In genomic region chr9:106452821-106453220, GRCm38 (mm10) we compare ENCODE assay signal across 8 mouse cellular contexts. TPM values are rescaled to one million over a fixed set of nuclear protein-coding genes. Genes with fewer than 3 reads are reported as not detected.
A peak's percentile ranks its signal among the peaks of the same experiment; 100 is the strongest.
DNase-seq lines count a peak whose midpoint lies in the region; ATAC-seq and TF ChIP-seq lines count a peak whose summit lies in the region.

No protein-coding gene starts in this region.

- no peak for TF ChIP-seq CTCF in cerebellum, adult 2 months (IDR thresholded peaks at IDR 0.05; ENCODE audit: borderline replicate concordance, insufficient read depth, low read depth, low read length)

- no peaks in the 10 kb centered on the region for H3K27me3 ChIP-seq in cerebellum, adult 2 months (ENCODE audit: control insufficient read depth, insufficient read depth, low read length)
- H3K27me3 ChIP-seq in heart, embryonic 16.5 days (ENCODE audit: control insufficient read depth, insufficient read depth, low read length) = no peaks in the 10 kb centered on the region
- H3K27me3 ChIP-seq in neural tube, embryonic 13.5 days = no peaks in the 10 kb centered on the region

- H3K4me2 ChIP-seq in heart, embryonic 16.5 days (ENCODE audit: low read depth, low read length) = peak overlapping the region; percentile 94
- H3K4me2 ChIP-seq in neural tube, embryonic 13.5 days = peak overlapping the region; percentile 100

- H3K27ac ChIP-seq in cerebellum, adult 2 months (ENCODE audit: insufficient read depth, low read length) = peak overlapping the region; percentile 97; the same call in 1 of the 2 replicates
- H3K27ac ChIP-seq in heart, embryonic 16.5 days (ENCODE audit: low read length) = peak overlapping the region; percentile 88
- peak overlapping the region; percentile 92 for H3K27ac ChIP-seq in neural tube, embryonic 13.5 days (replicated peaks)

- peak overlapping the region; percentile 82 for H3K9ac ChIP-seq in heart, embryonic 16.5 days (ENCODE audit: low read length)
- H3K9ac ChIP-seq in neural tube, embryonic 13.5 days = peak overlapping the region; percentile 96

- TF ChIP-seq POLR2A in cerebellum, adult 2 months (IDR thresholded peaks at IDR 0.05; ENCODE audit: borderline replicate concordance, insufficient read depth, low read length) = no peak

- H3K4me1 ChIP-seq in cerebellum, adult 2 months (ENCODE audit: control insufficient read depth, insufficient read depth, low read length) = peaks cover 55% of the 10 kb centered on the region
- peaks cover 64% of the 10 kb centered on the region for H3K4me1 ChIP-seq in heart, embryonic 16.5 days (ENCODE audit: control insufficient read depth, insufficient read depth, low read length)
- peaks cover 83% of the 10 kb centered on the region for H3K4me1 ChIP-seq in neural tube, embryonic 13.5 days (replicated peaks)

- no peak for ATAC-seq in heart, embryonic 16.5 days (replicated peaks; ENCODE audit: extremely low read depth, insufficient read depth, low FRiP score)
- ATAC-seq in neural tube, embryonic 13.5 days (ENCODE audit: low read depth) = peak; percentile 12; the same call in 1 of the 2 replicates

- H3K9me3 ChIP-seq in heart, embryonic 16.5 days (replicated peaks; ENCODE audit: control insufficient read depth, low read length) = no peaks in the 10 kb centered on the region
- no peaks in the 10 kb centered on the region for H3K9me3 ChIP-seq in neural tube, embryonic 13.5 days

- no peaks in the 10 kb centered on the region for H3K36me3 ChIP-seq in heart, embryonic 16.5 days (ENCODE audit: control insufficient read depth, insufficient read depth)
- H3K36me3 ChIP-seq in neural tube, embryonic 13.5 days = 0 out of 2 replicates have a peak, but pooled peaks cover 6% of the 10 kb centered on the region

- peak; percentile 47 to 66 for DNase-seq in layer of hippocampus, postnatal 10 days (ENCODE audit: low spot score in 2 of 2)
- no peak for DNase-seq in layer of hippocampus, adult 9-10 months (ENCODE audit: low spot score)
- DNase-seq in cerebellum, adult 2 months = peak; percentile 83 to 87
- DNase-seq in kidney, postnatal 4 days = peak; percentile 77 to 85
- DNase-seq in gastrocnemius, postnatal 25 days = no peak
- DNase-seq in right cerebral cortex, postnatal 36 days (ENCODE audit: low spot score in 2 of 2) = no peak

- WGBS in cerebellum, adult 2 months = 3% methylated on average over 7 of the region's 7 CpGs
- 8% methylated on average over 7 of the region's 7 CpGs for WGBS in heart, embryonic 16.5 days
- WGBS in neural tube, embryonic 13.5 days = 0% methylated on average over 7 of the region's 7 CpGs

- peak overlapping the region; percentile 79 for H3K4me3 ChIP-seq in cerebellum, adult 2 months (replicated peaks; ENCODE audit: insufficient read depth, low read depth, low read length)
- H3K4me3 ChIP-seq in heart, embryonic 16.5 days (ENCODE audit: low read length) = peak overlapping the region; percentile 76
- H3K4me3 ChIP-seq in neural tube, embryonic 13.5 days = peak overlapping the region; percentile 80

RNA-seq across cellular contexts. Expression of gene Pcbp4, which starts 0.3 kb away (rescaled TPM):
- total RNA-seq in layer of hippocampus, postnatal 10 days (2021) = 100 to 1,000 TPM; 226 to 234 TPM
- polyA plus RNA-seq in cerebellum, adult 2 months (2012; rRNA removed) = 515 and 572 TPM in 2 replicates
- 64.8 and 69.9 TPM in 2 replicates for polyA plus RNA-seq in heart, embryonic 16.5 days (2015; fragmentation: Nextera tagmentation; extraction: Ambion mirVana)
- 257 and 262 TPM in 2 replicates for polyA plus RNA-seq in neural tube, embryonic 13.5 days (2015; fragmentation: Nextera tagmentation; extraction: Ambion mirVana)
- 10 to 100 TPM; 54.6 to 59.7 TPM for total RNA-seq in gastrocnemius, postnatal 25 days (2021)

RNA-seq across cellular contexts. Expression of gene Abhd14a, which starts 5.3 kb away (rescaled TPM):
- total RNA-seq in layer of hippocampus, postnatal 10 days (2021) = 10 to 100 TPM; 51.1 to 53.2 TPM
- 49.7 and 51.5 TPM in 2 replicates for polyA plus RNA-seq in cerebellum, adult 2 months (2012; rRNA removed)
- 60.5 and 61.0 TPM in 2 replicates for polyA plus RNA-seq in heart, embryonic 16.5 days (2015; fragmentation: Nextera tagmentation; extraction: Ambion mirVana)
- 49.7 and 57.4 TPM in 2 replicates for polyA plus RNA-seq in neural tube, embryonic 13.5 days (2015; fragmentation: Nextera tagmentation; extraction: Ambion mirVana)
- total RNA-seq in gastrocnemius, postnatal 25 days (2021) = 10 to 100 TPM; 14.7 to 18.3 TPM

RNA-seq across cellular contexts. Expression of gene Abhd14b, which starts 5.6 kb away (rescaled TPM):
- 10 to 100 TPM in 1 of 2 experiments, 1 to 10 TPM in 1; 9.9 to 10.6 TPM for total RNA-seq in layer of hippocampus, postnatal 10 days (2021)
- 59.7 and 68.5 TPM in 2 replicates for polyA plus RNA-seq in cerebellum, adult 2 months (2012; rRNA removed)
- 10.0 and 10.7 TPM in 2 replicates for polyA plus RNA-seq in heart, embryonic 16.5 days (2015; fragmentation: Nextera tagmentation; extraction: Ambion mirVana)
- 5.9 and 6.9 TPM in 2 replicates for polyA plus RNA-seq in neural tube, embryonic 13.5 days (2015; fragmentation: Nextera tagmentation; extraction: Ambion mirVana)
- 1 to 10 TPM; 4.7 to 4.8 TPM for total RNA-seq in gastrocnemius, postnatal 25 days (2021)

RNA-seq across cellular contexts. Expression of gene Gpr62, which starts 12.9 kb away (rescaled TPM):
- total RNA-seq in layer of hippocampus, postnatal 10 days (2021) = 1 to 10 TPM; 1.8 to 2.0 TPM
- polyA plus RNA-seq in cerebellum, adult 2 months (2012; rRNA removed) = 27.9 and 30.7 TPM in 2 replicates
- polyA plus RNA-seq in heart, embryonic 16.5 days (2015; fragmentation: Nextera tagmentation; extraction: Ambion mirVana) = 0.13 and 0.16 TPM in 2 replicates
- polyA plus RNA-seq in neural tube, embryonic 13.5 days (2015; fragmentation: Nextera tagmentation; extraction: Ambion mirVana) = 0.73 and 0.92 TPM in 2 replicates
- total RNA-seq in gastrocnemius, postnatal 25 days (2021) = under 1 TPM in 1 of 2 experiments, not detected in 1; 0.18 TPM

RNA-seq across cellular contexts. Expression of gene Acy1, which starts 14.7 kb away (rescaled TPM):
- total RNA-seq in layer of hippocampus, postnatal 10 days (2021) = 10 to 100 TPM; 11.0 to 13.2 TPM
- polyA plus RNA-seq in cerebellum, adult 2 months (2012; rRNA removed) = 16.2 and 16.4 TPM in 2 replicates
- 27.5 and 27.8 TPM in 2 replicates for polyA plus RNA-seq in heart, embryonic 16.5 days (2015; fragmentation: Nextera tagmentation; extraction: Ambion mirVana)
- polyA plus RNA-seq in neural tube, embryonic 13.5 days (2015; fragmentation: Nextera tagmentation; extraction: Ambion mirVana) = 27.9 and 31.0 TPM in 2 replicates
- 10 to 100 TPM; 11.0 to 11.3 TPM for total RNA-seq in gastrocnemius, postnatal 25 days (2021)

Comparison
In these comparisons a context has a peak if more than half of its experiments do, and no peak if none do; other contexts are left out.
1. DNase-seq: peak in layer of hippocampus, postnatal 10 days (2 of 2), cerebellum, adult 2 months (2 of 2) and kidney, postnatal 4 days (2 of 2); none in layer of hippocampus, adult 9-10 months (single experiment), gastrocnemius, postnatal 25 days (single experiment) and right cerebral cortex, postnatal 36 days (0 of 2).
2. Peak in every context shown above with its lines, with median percentiles within 50 percentile points of each other: H3K27ac ChIP-seq and H3K4me3 ChIP-seq.